Mouse (Mus musculus) MEL (cell line): ENCODE measurements around the gene Foxc2. TPM values are rescaled to one million over a fixed set of nuclear protein-coding genes. Genes with fewer than 3 reads are reported as not detected.

ENCODE experiments used
- DNase-seq: peaks from one replicate; pipeline ENCODE4 v3.0.0; 2011; ENCODE audit warnings: low read depth, low spot score
- H3K27ac ChIP-seq: 2 replicates; pipeline ENCODE4 v1.5.1; 2012; ENCODE audit warnings: low read depth, mild to moderate bottlenecking, control low read depth, low read length, moderate library complexity; ENCODE audit not compliant: control insufficient read depth
- H3K27me3 ChIP-seq, 2 experiments: fragments of 150-350 bp in 1 of 2; sonication (generic) in 1 of 2; 2 replicates each; pipeline ENCODE4 v1.6.1; 2012; ENCODE audit warnings: low read length in 2 of 2, mild to moderate bottlenecking in 2 of 2, improper control_type of control experiment in 1 of 2, moderate library complexity in 1 of 2; ENCODE audit not compliant: insufficient read depth in 2 of 2, control insufficient read depth in 1 of 2
- H3K36me3 ChIP-seq, 2 experiments: 2 replicates each; pipeline ENCODE4 v1.6.1; 2012 to 2014; ENCODE audit warnings: low read length in 2 of 2, improper control_type of control experiment in 1 of 2, inconsistent platforms in 1 of 2, mild to moderate bottlenecking in 1 of 2; ENCODE audit not compliant: insufficient read depth in 2 of 2, control insufficient read depth in 1 of 2
- H3K4me1 ChIP-seq, 2 experiments: fragments of 150-350 bp in 1 of 2; sonication (generic) in 1 of 2; 2 replicates each; pipeline ENCODE4 v1.6.1; 2012; ENCODE audit warnings: low read length in 2 of 2, improper control_type of control experiment in 1 of 2, mild to moderate bottlenecking in 1 of 2; ENCODE audit not compliant: insufficient read depth in 2 of 2, control insufficient read depth in 1 of 2
- H3K4me3 ChIP-seq, 2 experiments: fragments of 150-350 bp in 1 of 2; sonication (generic) in 1 of 2; 2 replicates each; pipeline ENCODE4 v1.5.1; 2012; ENCODE audit warnings: low read depth in 2 of 2, low read length in 2 of 2, mild to moderate bottlenecking in 2 of 2, moderate library complexity in 2 of 2, control low read depth in 1 of 2, improper control_type of control experiment in 1 of 2; ENCODE audit not compliant: control insufficient read depth in 1 of 2, insufficient read depth in 1 of 2
- H3K79me2 ChIP-seq: 2 replicates; pipeline ENCODE4 v1.6.1; 2012; ENCODE audit warnings: mild to moderate bottlenecking, low read length, moderate library complexity; ENCODE audit not compliant: control insufficient read depth, poor library complexity, insufficient read depth
- H3K9ac ChIP-seq: 2 replicates; pipeline ENCODE4 v1.6.1; 2012; ENCODE audit warnings: low read depth, mild to moderate bottlenecking, control low read depth, low read length, moderate library complexity; ENCODE audit not compliant: control insufficient read depth, poor library complexity, severe bottlenecking
- H3K9me3 ChIP-seq: fragments of 150-350 bp; sonication (generic); replicated peaks from 2 replicates; pipeline ENCODE4 v1.6.1; 2012; ENCODE audit warnings: mild to moderate bottlenecking, low read length, improper control_type of control experiment, moderate library complexity; ENCODE audit not compliant: insufficient read depth
- BHLHE40 ChIP-seq: IDR thresholded peaks from 2 replicates; pipeline ENCODE4 v1.6.1; 2012; ENCODE audit warnings: low read depth, mild to moderate bottlenecking, inconsistent platforms, low read length, improper control_type of control experiment, borderline replicate concordance
- CHD1 ChIP-seq: IDR thresholded peaks from 2 replicates; pipeline ENCODE4 v1.6.1; 2012; ENCODE audit warnings: low read depth, mild to moderate bottlenecking, inconsistent platforms, low read length, improper control_type of control experiment
- CHD2 ChIP-seq: IDR thresholded peaks from 2 replicates; pipeline ENCODE4 v1.6.1; 2011; ENCODE audit warnings: low read length, improper control_type of control experiment
- CTCF ChIP-seq, 3 experiments: IDR thresholded peaks in 2 of 3; conservative IDR thresholded peaks in 1 of 3; 2 replicates each; pipeline ENCODE4 v1.5.1; 2011 to 2012; ENCODE audit warnings: low read length in 3 of 3, low read depth in 2 of 3, mild to moderate bottlenecking in 2 of 3, improper control_type of control experiment in 1 of 3, inconsistent platforms in 1 of 3, mixed read lengths in 1 of 3, moderate library complexity in 1 of 3; ENCODE audit not compliant: control insufficient read depth in 1 of 3, insufficient read depth in 1 of 3, poor library complexity in 1 of 3, severe bottlenecking in 1 of 3
- ELF1 ChIP-seq: IDR thresholded peaks from 2 replicates; pipeline ENCODE4 v1.6.1; 2014; ENCODE audit warnings: low read depth, mild to moderate bottlenecking, inconsistent platforms, low read length, improper control_type of control experiment, moderate library complexity
- ETS1 ChIP-seq: IDR thresholded peaks from 2 replicates; pipeline ENCODE4 v1.6.1; 2012; ENCODE audit warnings: low read depth, mild to moderate bottlenecking, inconsistent platforms, low read length, improper control_type of control experiment, moderate library complexity
- GABPA ChIP-seq: IDR thresholded peaks from 2 replicates; pipeline ENCODE4 v1.6.1; 2012; ENCODE audit warnings: low read depth, mild to moderate bottlenecking, inconsistent platforms, low read length, improper control_type of control experiment, moderate library complexity
- GATA1 ChIP-seq: IDR thresholded peaks from 2 replicates; pipeline ENCODE4 v1.6.1; 2011; ENCODE audit warnings: low read depth, low read length, improper control_type of control experiment
- KAT2A ChIP-seq: conservative IDR thresholded peaks from 2 replicates; pipeline ENCODE4 v1.6.1; 2012; ENCODE audit warnings: low read depth, low read length, improper control_type of control experiment, inconsistent platforms
- MAX ChIP-seq: IDR thresholded peaks from 2 replicates; pipeline ENCODE4 v1.6.1; 2011; ENCODE audit warnings: low read length, improper control_type of control experiment
- MAZ ChIP-seq: IDR thresholded peaks from 2 replicates; pipeline ENCODE4 v1.6.1; 2012; ENCODE audit warnings: low read depth, mild to moderate bottlenecking, inconsistent platforms, low read length, improper control_type of control experiment
- MXI1 ChIP-seq: IDR thresholded peaks from 2 replicates; pipeline ENCODE4 v1.6.1; 2011; ENCODE audit warnings: mild to moderate bottlenecking, low read depth, low read length, improper control_type of control experiment
- MYC ChIP-seq: IDR thresholded peaks from 2 replicates; pipeline ENCODE4 v1.6.1; 2011; ENCODE audit warnings: low read depth, mild to moderate bottlenecking, low read length, improper control_type of control experiment, moderate library complexity
- RAD21 ChIP-seq: IDR thresholded peaks from 2 replicates; pipeline ENCODE4 v1.6.1; 2011; ENCODE audit warnings: mild to moderate bottlenecking, low read depth, low read length, improper control_type of control experiment
- SMC3 ChIP-seq: IDR thresholded peaks from 2 replicates; pipeline ENCODE4 v1.6.1; 2011; ENCODE audit warnings: low read depth, low read length, improper control_type of control experiment
- TBP ChIP-seq: IDR thresholded peaks from 2 replicates; pipeline ENCODE4 v1.8.0; 2011; ENCODE audit warnings: low read depth, low read length, improper control_type of control experiment
- UBTF ChIP-seq: IDR thresholded peaks from 2 replicates; pipeline ENCODE4 v1.6.1; 2012; ENCODE audit warnings: low read depth, mild to moderate bottlenecking, inconsistent platforms, low read length, improper control_type of control experiment, moderate library complexity, borderline replicate concordance; ENCODE audit not compliant: insufficient read depth
- USF1 ChIP-seq: IDR thresholded peaks from 2 replicates; pipeline ENCODE4 v1.6.1; 2014; ENCODE audit warnings: low read depth, mild to moderate bottlenecking, inconsistent platforms, low read length, improper control_type of control experiment, moderate library complexity
- USF2 ChIP-seq, 2 experiments: IDR thresholded peaks; 2 replicates each; pipeline ENCODE4 v1.6.1; 2011 to 2012; ENCODE audit warnings: improper control_type of control experiment in 2 of 2, low read length in 2 of 2, borderline replicate concordance in 1 of 2, inconsistent platforms in 1 of 2, low read depth in 1 of 2, mild to moderate bottlenecking in 1 of 2; ENCODE audit not compliant: insufficient read depth in 1 of 2
- ZC3H11A ChIP-seq: IDR thresholded peaks from 2 replicates; pipeline ENCODE4 v1.6.1; 2012; ENCODE audit warnings: low read depth, mild to moderate bottlenecking, inconsistent platforms, low read length, improper control_type of control experiment
- ZNF384 ChIP-seq: IDR thresholded peaks from 2 replicates; pipeline ENCODE4 v1.6.1; 2012; ENCODE audit warnings: low read depth, mild to moderate bottlenecking, inconsistent platforms, low read length, improper control_type of control experiment
- polyA plus RNA-seq, 2 experiments: library from polyadenylated mRNA; stranded (reverse) in 1 of 2; unstranded in 1 of 2; fragments of >175 nt in 1 of 2; fragments of >200 nt in 1 of 2; gene quantifications; 2 replicates each; pipeline versions ENCODE4 v1.2.1 to v1.2.4; 2012; ENCODE audit warnings: low replicate concordance in 2 of 2, low read depth in 1 of 2; ENCODE audit not compliant: insufficient read length in 2 of 2, insufficient read depth in 1 of 2, missing spikeins in 1 of 2
- total RNA-seq: library from RNA; depleted of rRNA; stranded (reverse); fragments of 300-350 nt; gene quantifications from 2 replicates; pipeline ENCODE4 v1.2.3, GENCODE M21; 2012

Foxc2 gene
- total and polyA plus RNA-seq, 3 experiments: 13.6 to 15.4 TPM; not detected in 1

- H3K79me2 ChIP-seq: peaks cover 13% of the 10 kb centered on the region
- no peaks in the 10 kb centered on the region for H3K27me3 ChIP-seq
- peak overlapping the region; percentile 78 for H3K9ac ChIP-seq
- peaks cover 0 to 13% of the 10 kb centered on the region in 2 experiments; a peak in 2 of 4 replicates for H3K36me3 ChIP-seq
- H3K9me3 ChIP-seq: no peaks in the 10 kb centered on the region
- peak overlapping the region; percentile 49 for H3K27ac ChIP-seq
- H3K4me3 ChIP-seq: peak overlapping the region; percentile 62 to 95
- no peak for TF ChIP-seq ELF1
- no peak for TF ChIP-seq USF2 (IDR thresholded peaks at IDR 0.05; ENCODE audit: borderline replicate concordance in 1 of 2, insufficient read depth in 1 of 2, low read depth in 1 of 2, low read length in 2 of 2)
- no peak for TF ChIP-seq BHLHE40
- TF ChIP-seq ETS1: no peak
- TF ChIP-seq RAD21: no peak
- TF ChIP-seq ZC3H11A: no peak
- no peak for TF ChIP-seq SMC3
- no peak for TF ChIP-seq KAT2A
- TF ChIP-seq ZNF384: no peak
- no peak for TF ChIP-seq CTCF (IDR thresholded peaks at IDR 0.05 in 2 of 3, conservative IDR thresholded peaks at IDR 0.05 in 1 of 3; ENCODE audit: control insufficient read depth in 1 of 3, insufficient read depth in 1 of 3, low read depth in 2 of 3, low read length in 3 of 3, poor library complexity in 1 of 3, severe bottlenecking in 1 of 3)
- no peak for TF ChIP-seq CHD2
- TF ChIP-seq MAX: peak; percentile 78
- peak; percentile 69 for TF ChIP-seq MXI1
- no peak for TF ChIP-seq GABPA
- peak; percentile 56; the same call in 1 of the 2 replicates for TF ChIP-seq MYC
- no peak for TF ChIP-seq MAZ
- TF ChIP-seq USF1: no peak; the same call in 1 of the 2 replicates
- TF ChIP-seq TBP: no peak
- TF ChIP-seq UBTF: no peak
- no peak for TF ChIP-seq GATA1
- TF ChIP-seq CHD1: no peak
- no peak for DNase-seq
- peaks cover 3 to 21% of the 10 kb centered on the region in 2 experiments; a peak in 3 of 4 replicates for H3K4me1 ChIP-seq
Observed at GRCm38 (mm10) chr8:121108657-121109056, 7.3 kb upstream of the Foxc2 start.
